Mouse (Mus musculus): ENCODE measurements at regions not wholly inside any gene's neighbourhood (a gene's known extent, or its start where the extent isn't known, plus 50 kb on each side); places are given as distances from the start of the nearest gene placed in this dataset.

- TF ChIP-seq POLR2A (IDR thresholded peaks at IDR 0.05; ENCODE audit: extremely low read depth, insufficient read depth, low read length) (no peak), CTCF (IDR thresholded peaks at IDR 0.05; ENCODE audit: extremely low read depth, insufficient read depth, low read length) (no peak)
Measured at GRCm38 (mm10) chr6:66023531-66023930, 71.1 kb downstream of the 4930544G11Rik start.

All from cortical plate, adult 2 months (tissue).